Mouse (Mus musculus): ENCODE data around the gene Prkar1a. TPM values are rescaled to one million over a fixed set of nuclear protein-coding genes. Genes with fewer than 3 reads are reported as not detected.

The Prkar1a gene
- polyA plus RNA-seq, 1 experiment from 2014 or later: 456 TPM

DNA sequence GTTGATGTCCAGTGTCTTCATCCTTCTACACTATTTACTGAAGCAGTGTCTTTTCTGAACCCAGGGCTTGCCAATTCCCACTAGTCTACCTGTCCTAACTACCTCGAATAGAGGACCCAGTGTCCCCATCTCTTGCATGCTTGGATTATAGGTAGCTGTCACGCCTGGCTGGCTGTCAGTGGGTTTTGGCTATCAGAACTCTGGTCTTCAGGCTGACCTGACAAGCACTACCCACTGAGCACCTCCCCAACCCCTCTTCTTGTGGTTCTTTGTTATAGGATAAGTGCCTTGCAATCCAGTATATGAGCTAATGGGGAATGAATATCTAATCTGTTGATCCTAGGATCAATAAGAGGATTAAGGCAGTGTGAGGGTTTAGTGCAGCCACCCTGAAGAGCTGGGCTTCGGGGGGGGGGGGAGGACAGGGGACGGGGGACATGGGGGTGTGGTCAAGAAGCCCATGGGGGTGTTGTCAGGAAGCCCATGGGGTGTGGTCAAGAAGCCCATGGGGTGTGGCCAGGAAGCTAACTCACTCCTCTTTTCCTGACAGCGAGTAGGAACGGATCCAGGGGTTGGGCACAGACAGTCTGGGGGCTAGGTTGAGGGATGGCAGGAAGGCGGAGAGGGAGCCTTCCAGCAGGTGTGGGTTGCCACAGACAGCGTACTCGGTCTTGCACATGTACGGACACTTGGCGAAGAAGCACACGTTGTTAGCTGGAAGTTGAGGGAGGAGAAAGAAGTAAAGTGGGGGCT lies 27.6 kb downstream of the Prkar1a start:
- no peak for ATAC-seq (ENCODE audit: low FRiP score, low read depth)
- no peaks in the 10 kb centered on the region for H3K4me1 ChIP-seq (replicated peaks)
- H3K4me2 ChIP-seq: no peak overlapping the region
- no peaks in the 10 kb centered on the region for H3K9me3 ChIP-seq
- 78% methylated on average over 12 of the region's 12 CpGs for WGBS
- H3K9ac ChIP-seq: no peak overlapping the region
- no peak overlapping the region for H3K4me3 ChIP-seq
- no peaks in the 10 kb centered on the region for H3K36me3 ChIP-seq
- H3K27ac ChIP-seq (replicated peaks): no peak overlapping the region
- no peaks in the 10 kb centered on the region for H3K27me3 ChIP-seq

DNA sequence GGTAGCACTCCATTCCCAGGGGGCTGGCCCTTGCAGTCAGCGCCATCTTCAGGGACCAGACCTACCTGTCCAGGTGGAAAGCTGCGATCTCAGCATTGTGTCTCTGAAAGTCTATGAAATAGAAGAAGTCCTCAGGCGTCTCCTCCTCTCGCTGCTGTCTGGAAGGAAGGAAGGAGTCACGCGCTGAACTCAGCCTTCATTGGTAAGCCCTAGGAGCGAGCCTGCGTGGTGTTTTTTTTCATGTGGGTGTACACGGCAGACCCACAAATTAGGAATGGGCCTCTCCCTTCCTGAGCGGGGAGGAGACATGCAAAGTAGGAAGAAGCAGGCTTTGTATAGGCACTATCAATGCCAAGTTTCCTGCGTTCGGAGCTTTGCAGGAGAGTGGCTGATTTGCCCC lies 29.1 kb downstream of the Prkar1a start:
- 86% methylated on average over 12 of the region's 12 CpGs for WGBS
- no peak for ATAC-seq (ENCODE audit: low FRiP score, low read depth)
- no peak overlapping the region for H3K27ac ChIP-seq (replicated peaks)

DNA sequence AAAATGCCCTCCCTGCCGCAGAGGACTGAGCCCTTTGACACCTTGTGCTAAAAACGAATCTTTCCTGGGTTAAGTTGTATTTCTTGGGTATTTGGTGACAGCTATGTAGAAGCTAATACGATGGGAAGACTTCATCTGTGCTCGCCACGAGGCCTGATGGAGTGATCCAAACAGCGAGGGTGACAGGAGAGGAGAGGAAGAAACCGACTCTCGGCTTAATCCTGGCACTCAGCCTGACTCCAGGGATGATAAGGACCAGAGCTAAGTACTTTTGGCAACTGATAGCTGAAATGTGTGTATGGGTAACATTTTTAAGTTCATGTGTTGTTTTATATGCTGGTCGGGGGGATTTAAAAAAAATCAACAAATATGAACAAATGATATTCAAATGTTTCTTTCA lies 31.7 kb downstream of the Prkar1a start:
- no peak for ATAC-seq (ENCODE audit: low FRiP score, low read depth)
- Histone ChIP-seq H3K27ac (replicated peaks) (no peak overlapping the region), H3K4me2 (no peak overlapping the region), H3K9me3 (no peaks in the 10 kb centered on the region), H3K27me3 (no peaks in the 10 kb centered on the region), H3K4me1 (replicated peaks) (no peaks in the 10 kb centered on the region), H3K9ac (no peak overlapping the region), H3K36me3 (no peaks in the 10 kb centered on the region), H3K4me3 (no peak overlapping the region)
- WGBS: 85% methylated on average over 9 of the region's 9 CpGs

More for the DNA sequence above, 29.1 kb downstream of the Prkar1a start:
- Histone ChIP-seq H3K9ac (no peak overlapping the region), H3K36me3 (no peaks in the 10 kb centered on the region), H3K9me3 (no peaks in the 10 kb centered on the region), H3K4me1 (replicated peaks) (no peaks in the 10 kb centered on the region), H3K4me2 (no peak overlapping the region), H3K4me3 (no peak overlapping the region), H3K27me3 (no peaks in the 10 kb centered on the region)

DNA sequence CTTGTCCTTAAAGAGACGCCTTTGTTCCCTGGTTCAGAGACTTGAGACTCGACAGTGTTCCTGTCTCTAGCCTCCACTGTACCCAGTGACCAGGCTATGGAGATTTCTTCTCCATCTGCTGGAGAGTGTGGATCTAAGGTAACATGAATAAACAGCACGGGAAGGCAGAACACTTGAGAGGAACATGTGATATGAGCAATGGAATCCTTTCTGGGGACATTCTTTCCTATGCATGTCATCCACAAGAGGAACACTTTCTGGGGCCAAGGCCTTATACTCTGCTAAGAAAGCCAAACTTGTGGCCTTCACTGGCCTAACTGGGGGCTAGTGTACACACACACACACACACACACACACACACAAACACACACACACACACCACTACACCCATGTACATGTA lies 32.4 kb downstream of the Prkar1a start:
- H3K36me3 ChIP-seq: no peaks in the 10 kb centered on the region
- no peaks in the 10 kb centered on the region for H3K4me1 ChIP-seq (replicated peaks)
- 87% methylated on average over 3 of the region's 3 CpGs for WGBS
- no peaks in the 10 kb centered on the region for H3K9me3 ChIP-seq
- H3K27me3 ChIP-seq: no peaks in the 10 kb centered on the region
- no peak overlapping the region for H3K4me2 ChIP-seq
- H3K27ac ChIP-seq (replicated peaks): no peak overlapping the region
- H3K4me3 ChIP-seq: no peak overlapping the region
- no peak overlapping the region for H3K9ac ChIP-seq
- ATAC-seq (ENCODE audit: low FRiP score, low read depth): no peak

DNA sequence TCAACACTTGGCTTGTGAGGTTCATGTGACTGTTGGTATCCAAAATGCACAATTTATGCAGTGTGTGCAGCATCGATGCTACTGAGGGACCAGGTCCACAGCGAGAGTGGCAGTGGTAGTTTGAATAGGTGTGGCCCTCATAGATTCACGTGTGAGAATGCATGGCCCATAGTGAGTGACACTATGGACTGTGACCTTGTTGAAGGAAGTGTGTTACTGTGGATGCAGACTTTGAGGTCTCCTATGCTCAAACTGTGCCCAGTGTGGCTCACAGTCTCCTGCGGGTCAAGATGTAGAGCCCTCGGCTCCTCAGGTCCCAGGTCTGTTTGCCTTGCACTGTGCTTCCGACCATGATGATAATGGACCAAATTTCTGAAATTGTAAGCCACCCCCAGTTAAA lies 33.0 kb downstream of the Prkar1a start:
- H3K27ac ChIP-seq (replicated peaks): no peak overlapping the region
- H3K36me3 ChIP-seq: no peaks in the 10 kb centered on the region
- H3K4me2 ChIP-seq: no peak overlapping the region
- WGBS: 95% methylated on average over 6 of the region's 6 CpGs
- H3K4me1 ChIP-seq (replicated peaks): no peaks in the 10 kb centered on the region
- H3K9ac ChIP-seq: no peak overlapping the region
- ATAC-seq (ENCODE audit: low FRiP score, low read depth): no peak
- no peaks in the 10 kb centered on the region for H3K27me3 ChIP-seq
- no peak overlapping the region for H3K4me3 ChIP-seq
- H3K9me3 ChIP-seq: no peaks in the 10 kb centered on the region

DNA sequence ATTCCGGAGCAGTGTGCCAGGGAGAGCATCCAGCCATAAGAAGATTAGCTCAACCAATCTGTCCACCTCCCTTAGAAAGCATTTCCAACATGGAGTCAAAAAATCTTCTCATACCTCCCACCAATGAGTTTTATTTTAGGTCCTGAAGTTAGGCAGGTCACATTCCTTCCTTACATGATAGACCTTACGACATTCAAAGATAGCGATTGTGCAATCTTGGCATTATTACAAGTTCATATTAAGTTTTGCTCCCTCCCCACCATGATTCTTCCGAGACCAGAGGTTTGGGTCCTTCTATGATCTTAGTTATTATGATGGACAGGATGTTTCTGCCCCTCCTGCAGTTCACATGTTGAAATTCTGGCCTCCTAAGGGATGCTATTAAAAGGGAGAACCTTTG lies 40.3 kb downstream of the Prkar1a start:
- no peak for ATAC-seq (ENCODE audit: low FRiP score, low read depth)
- H3K4me3 ChIP-seq: no peak overlapping the region
- no peaks in the 10 kb centered on the region for H3K4me1 ChIP-seq (replicated peaks)
- H3K27me3 ChIP-seq: no peaks in the 10 kb centered on the region
- WGBS: 92% methylated on average over 4 of the region's 4 CpGs
- no peak overlapping the region for H3K9ac ChIP-seq
- no peak overlapping the region for H3K27ac ChIP-seq (replicated peaks)
- H3K36me3 ChIP-seq: no peaks in the 10 kb centered on the region
- H3K9me3 ChIP-seq: no peaks in the 10 kb centered on the region
- H3K4me2 ChIP-seq: no peak overlapping the region

DNA sequence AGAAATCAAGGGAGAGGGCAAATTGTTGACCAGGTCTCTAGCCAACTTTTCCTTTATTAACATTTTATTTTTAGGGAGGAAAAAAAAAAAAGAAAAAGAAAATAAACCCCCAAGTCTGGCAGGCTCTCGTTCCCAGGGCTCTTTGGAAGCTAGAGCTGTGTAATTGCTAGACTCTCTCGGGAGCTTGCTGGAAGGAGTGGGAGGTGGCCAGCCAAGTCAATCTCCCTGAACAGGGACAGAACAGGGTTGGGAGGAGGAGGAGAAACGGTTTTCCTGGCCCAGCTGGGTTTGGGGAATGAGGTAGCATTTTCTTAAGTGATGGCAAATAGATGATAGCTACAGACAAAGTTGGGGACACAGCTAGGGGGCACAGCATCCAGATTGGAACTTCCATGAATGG lies 43.5 kb downstream of the Prkar1a start:
- Histone ChIP-seq H3K36me3 (no peaks in the 10 kb centered on the region), H3K27me3 (no peaks in the 10 kb centered on the region), H3K4me1 (replicated peaks) (no peaks in the 10 kb centered on the region), H3K4me3 (no peak overlapping the region), H3K27ac (replicated peaks) (no peak overlapping the region), H3K4me2 (no peak overlapping the region), H3K9me3 (no peaks in the 10 kb centered on the region), H3K9ac (no peak overlapping the region)
- WGBS: 43% methylated on average over 3 of the region's 3 CpGs
- no peak for ATAC-seq (ENCODE audit: low FRiP score, low read depth)

DNA sequence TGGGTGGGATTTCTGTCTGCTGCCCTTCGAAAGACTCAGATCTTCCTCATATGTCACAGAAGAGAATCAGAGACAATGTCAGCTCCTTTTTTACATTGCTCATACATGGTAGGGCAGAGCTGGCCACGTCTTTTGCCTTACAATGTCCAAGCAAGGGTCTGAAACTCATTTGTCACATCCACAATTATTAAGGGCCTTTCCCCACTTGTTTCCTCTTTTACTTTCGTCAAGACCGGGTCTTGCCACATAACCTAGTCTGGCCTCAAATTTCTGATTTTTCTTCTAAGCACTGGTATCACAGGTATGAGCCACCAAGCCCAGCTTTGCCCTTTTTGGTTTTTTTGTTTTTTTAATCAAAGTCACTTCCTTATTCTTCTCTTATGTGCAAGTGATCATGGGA lies 47.3 kb downstream of the Prkar1a start:
- no peaks in the 10 kb centered on the region for H3K27me3 ChIP-seq
- H3K36me3 ChIP-seq: no peaks in the 10 kb centered on the region
- no peak overlapping the region for H3K27ac ChIP-seq (replicated peaks)
- no peaks in the 10 kb centered on the region for H3K4me1 ChIP-seq (replicated peaks)
- no peak overlapping the region for H3K4me3 ChIP-seq
- H3K9me3 ChIP-seq: no peaks in the 10 kb centered on the region
- WGBS: 87% methylated on average over 4 of the region's 4 CpGs
- H3K9ac ChIP-seq: no peak overlapping the region
- ATAC-seq (ENCODE audit: low FRiP score, low read depth): no peak
- no peak overlapping the region for H3K4me2 ChIP-seq

DNA sequence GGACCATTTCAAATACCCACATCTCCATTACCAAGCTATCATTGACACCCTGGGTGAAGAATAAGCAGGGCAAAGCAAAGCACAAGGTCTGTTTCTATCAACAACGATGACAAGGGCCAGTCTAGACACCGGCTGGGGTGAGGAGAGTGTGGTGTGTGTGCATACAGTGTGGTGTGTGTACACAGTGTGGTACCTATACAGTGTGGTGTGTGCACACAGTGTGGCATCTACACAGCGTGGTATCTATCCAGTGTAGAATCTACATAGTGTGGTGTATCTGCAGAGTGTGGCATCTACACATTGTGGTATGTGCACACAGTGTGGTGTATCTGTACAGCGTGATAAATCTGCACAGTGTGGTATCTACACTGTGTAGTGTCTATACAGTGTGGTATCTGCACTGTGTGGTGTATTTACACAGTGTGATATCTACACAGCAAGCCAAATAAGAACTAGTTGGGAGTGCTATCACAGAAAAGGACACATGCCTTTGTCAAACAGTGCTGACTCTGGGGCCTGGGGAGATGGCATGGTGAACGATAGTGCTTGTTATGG lies 48.0 kb downstream of the Prkar1a start:
- Histone ChIP-seq H3K4me3 (no peak overlapping the region), H3K27me3 (no peaks in the 10 kb centered on the region), H3K36me3 (no peaks in the 10 kb centered on the region), H3K27ac (replicated peaks) (no peak overlapping the region), H3K9me3 (no peaks in the 10 kb centered on the region), H3K4me1 (replicated peaks) (no peaks in the 10 kb centered on the region), H3K9ac (no peak overlapping the region), H3K4me2 (no peak overlapping the region)
- no peak for ATAC-seq (ENCODE audit: low FRiP score, low read depth)
- WGBS: 87% methylated on average over 5 of the region's 5 CpGs

DNA sequence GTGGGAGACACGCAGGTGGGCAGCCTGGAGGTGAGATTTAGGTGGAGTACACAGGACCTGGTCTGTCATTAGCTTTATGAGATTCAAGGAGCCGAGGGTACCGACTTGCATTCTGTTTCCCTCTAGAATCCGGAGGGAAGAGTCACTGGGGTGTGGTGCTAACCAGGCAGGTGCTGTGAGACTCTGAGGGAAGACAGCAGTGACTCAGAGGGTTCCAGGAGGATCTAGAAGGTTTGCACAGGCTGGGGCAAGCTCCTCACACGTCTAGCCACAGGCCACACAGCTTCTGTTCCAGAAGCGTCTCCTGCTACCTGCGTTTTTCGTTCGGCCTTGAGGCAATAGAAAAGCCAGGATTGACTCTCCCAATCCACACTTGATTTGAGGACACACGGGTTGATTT lies 49.5 kb downstream of the Prkar1a start:
- H3K4me1 ChIP-seq (replicated peaks): no peaks in the 10 kb centered on the region; the same call in 1 of the 2 replicates
- H3K27ac ChIP-seq (replicated peaks): no peak overlapping the region
- H3K9ac ChIP-seq: no peak overlapping the region
- H3K4me2 ChIP-seq: no peak overlapping the region
- ATAC-seq (ENCODE audit: low FRiP score, low read depth): no peak
- H3K27me3 ChIP-seq: no peaks in the 10 kb centered on the region
- 90% methylated on average over 10 of the region's 10 CpGs for WGBS
- H3K36me3 ChIP-seq: no peaks in the 10 kb centered on the region
- no peak overlapping the region for H3K4me3 ChIP-seq
- H3K9me3 ChIP-seq: no peaks in the 10 kb centered on the region

DNA sequence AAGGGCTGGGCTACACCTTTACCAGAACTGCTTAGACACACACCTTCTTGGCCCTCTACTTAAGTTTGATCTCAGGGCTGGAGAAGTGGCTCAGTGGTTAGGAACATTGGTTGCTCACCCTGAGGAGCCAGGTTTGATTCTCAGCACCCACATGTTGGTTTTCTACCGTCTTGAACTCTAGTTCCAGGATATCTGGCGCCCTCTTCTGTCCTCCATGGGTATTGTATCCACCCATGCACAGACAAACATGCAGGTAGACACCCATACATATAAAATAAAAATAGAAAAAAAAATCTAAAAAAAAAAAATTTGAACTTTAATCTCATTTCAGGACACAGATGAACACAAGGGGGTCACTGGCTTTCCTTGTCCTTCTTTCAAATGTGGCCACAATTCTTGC lies 50.6 kb downstream of the Prkar1a start:
- H3K27ac ChIP-seq (replicated peaks): no peak overlapping the region
- H3K4me1 ChIP-seq (replicated peaks): no peaks in the 10 kb centered on the region; the same call in 1 of the 2 replicates
- no peaks in the 10 kb centered on the region for H3K36me3 ChIP-seq
- H3K27me3 ChIP-seq: no peaks in the 10 kb centered on the region
- no peak overlapping the region for H3K4me3 ChIP-seq
- no peak for ATAC-seq (ENCODE audit: low FRiP score, low read depth)
- no peak overlapping the region for H3K9ac ChIP-seq
- H3K4me2 ChIP-seq: no peak overlapping the region
- no peaks in the 10 kb centered on the region for H3K9me3 ChIP-seq
- 59% methylated on average over 2 of the region's 2 CpGs for WGBS

DNA sequence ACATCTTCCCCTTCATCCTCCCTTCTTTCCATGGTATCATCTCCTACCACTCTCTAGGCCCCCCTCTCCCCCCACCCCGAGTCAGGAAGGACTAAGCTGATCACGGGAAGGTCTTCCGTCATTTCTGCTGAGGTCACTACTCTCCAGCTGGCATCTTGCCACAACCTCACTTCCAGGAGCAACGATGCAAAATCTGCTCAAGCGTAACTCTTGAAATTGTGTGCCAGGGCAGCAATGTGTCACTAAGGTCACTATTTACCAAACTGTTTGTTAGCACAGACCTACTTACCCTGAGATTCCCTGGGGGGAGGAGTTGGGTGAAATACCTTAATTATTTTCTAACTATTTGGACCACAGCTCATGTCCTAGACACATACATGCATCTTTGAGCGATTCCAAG lies 51.6 kb downstream of the Prkar1a start:
- no peak overlapping the region for H3K27ac ChIP-seq (replicated peaks)
- H3K36me3 ChIP-seq: no peaks in the 10 kb centered on the region
- ATAC-seq (ENCODE audit: low FRiP score, low read depth): no peak
- 62% methylated on average over 6 of the region's 6 CpGs for WGBS
- H3K9ac ChIP-seq: no peak overlapping the region
- H3K4me2 ChIP-seq: no peak overlapping the region
- no peaks in the 10 kb centered on the region for H3K9me3 ChIP-seq
- no peak overlapping the region for H3K4me3 ChIP-seq
- H3K4me1 ChIP-seq (replicated peaks): peaks cover 8% of the 10 kb centered on the region; the same call in 1 of the 2 replicates
- H3K27me3 ChIP-seq: no peaks in the 10 kb centered on the region
